Mouse (Mus musculus) neural tube, embryonic 14.5 days (tissue): ENCODE measurements around the gene Jakmip3. TPM values are rescaled to one million over a fixed set of nuclear protein-coding genes. Genes with fewer than 3 reads are reported as not detected.

Experiments
- ATAC-seq: fragments of 200-750 bp; cut with Nextera tagmentation; 2 replicates; pipeline ENCODE4 v1.8.0; 2017; ENCODE audit warnings: low read depth, mild to moderate bottlenecking, moderate TSS enrichment, moderate library complexity
- H3K27ac ChIP-seq: fragments of 300-500 bp; sonication (generic); 2 replicates; pipeline ENCODE4 v1.5.1; 2014; ENCODE audit warnings: low read depth, mild to moderate bottlenecking, control low read depth, low read length, moderate library complexity, mixed read lengths
- H3K27me3 ChIP-seq: fragments of 300-500 bp; sonication (generic); 2 replicates; pipeline ENCODE4 v1.6.1; 2014; ENCODE audit warnings: low read length; ENCODE audit not compliant: control insufficient read depth, insufficient read depth
- H3K36me3 ChIP-seq: fragments of 300-500 bp; sonication (generic); 2 replicates; pipeline ENCODE4 v1.6.1; 2014; ENCODE audit warnings: low read length, mixed read lengths; ENCODE audit not compliant: control insufficient read depth, insufficient read depth
- H3K4me1 ChIP-seq: fragments of 300-500 bp; sonication (generic); 2 replicates; pipeline ENCODE4 v1.6.1; 2014; ENCODE audit warnings: low read length; ENCODE audit not compliant: control insufficient read depth, insufficient read depth
- H3K4me2 ChIP-seq: fragments of 300-500 bp; sonication (generic); 2 replicates; pipeline ENCODE4 v1.6.1; 2014; ENCODE audit warnings: mild to moderate bottlenecking, low read depth, low read length, control low read depth
- H3K4me3 ChIP-seq: fragments of 300-500 bp; sonication (generic); 2 replicates; pipeline ENCODE4 v1.5.1; 2014; ENCODE audit warnings: low read depth, low read length, control low read depth, mixed read lengths
- H3K9ac ChIP-seq: fragments of 300-500 bp; sonication (generic); replicated peaks from 2 replicates; pipeline ENCODE4 v1.6.1; 2014; ENCODE audit warnings: low read depth, mild to moderate bottlenecking, control low read depth, low read length, mixed read lengths
- H3K9me3 ChIP-seq: fragments of 300-500 bp; sonication (generic); 2 replicates; pipeline ENCODE4 v1.6.1; 2016; ENCODE audit warnings: low read length; ENCODE audit not compliant: control insufficient read depth
- WGBS: fragments of 180-500 bp; shearing (Covaris S2); extraction: QIAGEN DNeasy Blood & Tissue Kit; methylation state at CpG from one replicate; pipeline ENCODE4 v1.1.7; 2014; 5-methylcytosine and 5-hydroxymethylcytosine counted together
- polyA plus RNA-seq: library from polyadenylated mRNA; unstranded; fragments of >200 nt; fragmentation: Nextera tagmentation; extraction: Ambion mirVana; gene quantifications from 2 replicates; pipeline ENCODE4 v1.2.1, GENCODE M21; 2014

Jakmip3 gene
- 10.1 and 15.0 TPM in 2 replicates for polyA plus RNA-seq

DNA sequence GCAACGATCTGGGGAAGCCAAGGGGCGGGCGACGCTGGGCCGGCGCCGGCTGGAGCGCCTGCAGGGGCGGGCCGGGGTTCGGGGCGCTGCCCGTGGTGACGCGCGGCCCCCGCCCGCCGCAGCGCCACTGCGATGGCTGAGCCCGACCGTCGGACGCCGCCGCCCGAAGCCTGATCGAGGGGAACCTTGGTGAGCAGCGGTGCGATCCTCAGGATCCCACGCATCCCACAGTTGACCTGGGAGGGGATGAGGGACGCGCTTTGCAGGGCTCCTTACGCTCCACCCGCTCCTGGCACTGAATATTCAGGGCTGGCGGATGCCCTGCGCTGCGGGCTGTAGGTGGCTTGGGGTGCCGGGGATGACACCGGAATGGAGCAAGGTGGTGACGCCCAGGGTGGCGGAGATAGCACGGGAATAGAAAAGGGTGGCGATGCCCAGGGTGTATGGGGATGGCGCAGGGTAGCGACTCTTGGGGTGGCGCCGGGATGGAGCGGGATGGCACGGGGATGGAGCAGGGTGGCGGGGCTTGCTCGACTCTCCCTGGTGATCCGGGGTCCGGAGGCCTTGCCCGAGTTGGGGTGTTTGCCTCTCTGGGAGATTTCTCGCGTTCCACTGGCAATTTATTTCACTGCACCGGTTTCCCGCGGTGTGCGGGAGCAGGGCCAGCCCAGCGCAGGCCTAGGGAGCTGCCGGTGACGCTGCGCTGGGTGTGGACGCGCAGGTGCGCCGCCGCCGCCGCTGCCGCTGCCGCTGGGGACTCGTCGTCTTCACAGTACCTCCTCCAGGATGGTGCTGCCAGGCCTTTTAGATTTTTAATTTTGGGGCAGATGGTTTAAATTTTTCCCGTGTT, at the start of gene Jakmip3:
Gene Jakmip3 (plus strand): TSS at position 119 of the 850 bp plus-strand sequence.
- under 1% methylated on average over 78 of the region's 78 CpGs for WGBS
- no peaks in the 10 kb centered on the region for H3K36me3 ChIP-seq
- ATAC-seq: peak; percentile 73
- H3K9ac ChIP-seq: peak within 1 kb of the TSS; percentile 68
- peaks cover 32% of the 10 kb centered on the region for H3K27me3 ChIP-seq
- H3K4me1 ChIP-seq: no peaks in the 10 kb centered on the region
- peak within 1 kb of the TSS; percentile 54 for H3K4me3 ChIP-seq
- H3K9me3 ChIP-seq: no peaks in the 10 kb centered on the region
- H3K27ac ChIP-seq: peak within 1 kb of the TSS; percentile 82
- peak within 1 kb of the TSS; percentile 85 for H3K4me2 ChIP-seq

DNA sequence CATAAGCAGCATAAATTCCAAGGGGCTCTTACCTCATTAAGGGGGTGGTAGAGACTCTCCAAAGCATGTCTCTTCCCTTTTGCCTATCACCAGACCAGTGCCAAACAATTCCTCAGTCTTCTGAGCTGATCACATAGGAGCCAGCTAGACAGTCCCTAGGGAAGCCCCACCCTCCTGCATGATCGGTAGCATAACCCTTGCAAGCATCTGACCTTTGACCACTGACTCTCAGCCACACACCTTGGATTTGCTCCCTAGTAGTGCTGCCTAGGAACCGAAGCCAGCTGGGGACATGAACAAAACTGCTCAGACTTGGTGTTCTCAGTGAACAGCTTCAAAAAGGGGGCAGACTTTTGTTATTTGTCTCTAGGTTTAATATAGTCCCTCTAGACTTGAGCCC, 42.4 kb upstream of the Jakmip3 start:
- H3K27me3 ChIP-seq: no peaks in the 10 kb centered on the region
- H3K4me2 ChIP-seq: no peak overlapping the region
- no peak for ATAC-seq
- no peak overlapping the region for H3K27ac ChIP-seq
- H3K4me1 ChIP-seq: no peaks in the 10 kb centered on the region
- H3K4me3 ChIP-seq: no peak overlapping the region
- WGBS: 87% methylated on average over 2 of the region's 2 CpGs
- no peaks in the 10 kb centered on the region for H3K9me3 ChIP-seq
- H3K9ac ChIP-seq: no peak overlapping the region
- peaks cover 10% of the 10 kb centered on the region; the same call in 1 of the 2 replicates for H3K36me3 ChIP-seq

DNA sequence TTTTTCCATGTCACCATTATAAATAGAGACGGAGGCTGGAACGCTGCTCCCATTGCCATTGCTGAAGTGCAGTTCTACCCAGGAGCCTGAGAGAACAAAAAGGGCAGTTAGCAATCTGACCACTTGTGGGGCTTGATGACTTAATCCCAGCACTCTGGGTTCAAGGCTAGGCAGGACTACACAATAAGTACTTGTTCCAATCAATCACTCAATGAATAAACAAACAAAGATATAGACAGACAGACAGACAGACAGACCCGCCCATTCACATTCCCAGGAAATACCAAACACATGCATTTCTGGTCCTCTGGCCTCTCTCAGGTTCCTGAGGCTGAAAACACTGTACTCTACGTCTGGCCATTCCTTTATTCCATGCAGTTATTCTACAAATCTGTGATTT, 41.8 kb upstream of the Jakmip3 start:
- no peaks in the 10 kb centered on the region for H3K27me3 ChIP-seq

DNA sequence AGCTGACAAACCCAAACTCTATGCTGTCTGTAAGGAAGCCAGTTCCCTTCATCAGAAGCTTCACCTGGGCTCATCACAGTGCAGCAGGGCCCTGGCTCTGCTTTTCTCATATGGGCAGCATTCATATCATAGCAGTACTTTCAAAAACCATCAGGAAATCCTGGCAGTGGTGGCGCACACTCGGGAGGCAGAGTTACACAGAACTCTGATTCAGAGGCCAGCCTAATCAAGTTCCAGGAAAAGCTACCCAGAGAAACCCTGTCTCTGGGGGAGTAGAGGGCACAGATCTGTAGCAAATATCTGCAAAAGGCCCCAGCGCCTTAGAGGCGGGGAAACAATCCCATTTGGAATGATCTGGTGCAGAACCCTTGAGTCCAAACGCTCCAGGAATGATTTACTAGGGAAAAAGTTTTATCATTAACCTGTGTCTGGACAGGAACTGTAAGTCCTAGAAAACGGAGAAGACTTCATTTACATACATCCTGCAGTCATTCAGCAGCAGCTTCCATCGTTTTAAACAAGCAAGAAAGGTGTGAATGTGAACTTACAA, 36.6 kb upstream of the Jakmip3 start:
- no peaks in the 10 kb centered on the region for H3K9me3 ChIP-seq
- H3K36me3 ChIP-seq: no peaks in the 10 kb centered on the region
- H3K9ac ChIP-seq: no peak overlapping the region
- ATAC-seq: no peak
- no peak overlapping the region for H3K4me2 ChIP-seq
- no peaks in the 10 kb centered on the region for H3K27me3 ChIP-seq
- H3K4me1 ChIP-seq: peaks cover 7% of the 10 kb centered on the region; the same call in 1 of the 2 replicates
- WGBS: 80% methylated on average over 7 of the region's 7 CpGs
- H3K27ac ChIP-seq: no peak overlapping the region
- no peak overlapping the region for H3K4me3 ChIP-seq

More for the DNA sequence above, 41.8 kb upstream of the Jakmip3 start:
- no peak overlapping the region for H3K27ac ChIP-seq
- H3K9ac ChIP-seq: no peak overlapping the region
- WGBS: 90% methylated on average over 4 of the region's 4 CpGs
- H3K36me3 ChIP-seq: 0 out of 2 replicates have a peak, but pooled peaks cover 6% of the 10 kb centered on the region
- H3K4me3 ChIP-seq: no peak overlapping the region
- no peaks in the 10 kb centered on the region for H3K4me1 ChIP-seq
- H3K4me2 ChIP-seq: no peak overlapping the region
- no peaks in the 10 kb centered on the region for H3K9me3 ChIP-seq
- ATAC-seq: no peak

DNA sequence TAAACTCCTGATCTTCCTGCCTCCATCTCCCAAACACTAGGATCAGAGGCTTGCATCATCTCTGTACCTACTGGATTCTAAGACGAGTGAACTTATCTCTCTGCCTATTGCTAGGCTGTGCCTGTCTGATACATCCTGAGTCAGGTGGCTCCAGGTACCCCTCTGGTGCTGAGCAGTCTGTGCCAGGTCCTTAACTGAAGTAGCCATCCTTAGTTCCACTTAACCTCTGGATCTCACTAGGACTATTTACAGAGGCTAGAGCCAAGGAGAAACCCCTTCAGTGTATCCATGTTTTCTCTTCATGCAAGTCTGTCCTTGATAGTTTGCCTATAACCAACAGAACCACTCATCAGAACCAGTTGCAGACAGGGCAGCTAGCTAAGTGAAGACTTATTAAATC, 34.1 kb upstream of the Jakmip3 start:
- H3K27ac ChIP-seq: no peak overlapping the region
- no peaks in the 10 kb centered on the region for H3K9me3 ChIP-seq
- no peak overlapping the region for H3K9ac ChIP-seq
- no peak overlapping the region for H3K4me3 ChIP-seq
- peaks cover 7% of the 10 kb centered on the region; the same call in 1 of the 2 replicates for H3K4me1 ChIP-seq
- H3K4me2 ChIP-seq: peak overlapping the region; percentile 32; the same call in 1 of the 2 replicates
- ATAC-seq: no peak
- WGBS: 94% methylated on average over 1 of the region's 1 CpGs
- no peaks in the 10 kb centered on the region for H3K27me3 ChIP-seq
- H3K36me3 ChIP-seq: no peaks in the 10 kb centered on the region

DNA sequence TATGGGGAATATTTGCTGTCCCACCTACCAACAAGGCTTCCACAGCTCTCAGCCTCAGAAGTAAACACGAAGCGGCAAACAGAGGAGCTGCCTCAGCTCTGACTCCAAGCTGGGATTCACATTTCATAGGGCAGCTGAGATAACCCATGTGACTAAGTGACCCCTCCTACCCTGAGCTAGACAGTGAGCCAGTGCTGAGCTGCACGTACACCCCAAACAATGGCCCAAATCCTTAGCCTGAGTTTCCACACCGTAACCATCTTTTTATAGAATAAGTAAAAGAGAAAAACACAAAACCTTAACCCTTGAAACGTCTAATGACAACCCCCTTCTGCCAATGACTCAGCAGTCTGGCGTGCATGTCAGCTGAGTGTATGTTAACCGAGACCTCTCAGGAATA, 33.5 kb upstream of the Jakmip3 start:
- H3K4me3 ChIP-seq: no peak overlapping the region; the same call in 1 of the 2 replicates
- WGBS: 13% methylated on average over 7 of the region's 7 CpGs
- peaks cover 7% of the 10 kb centered on the region; the same call in 1 of the 2 replicates for H3K4me1 ChIP-seq
- H3K9me3 ChIP-seq: no peaks in the 10 kb centered on the region
- H3K27me3 ChIP-seq: no peaks in the 10 kb centered on the region
- H3K9ac ChIP-seq: 0 out of 2 replicates have a peak overlapping the region, but pooled peaks have one; percentile 1
- no peak for ATAC-seq
- H3K27ac ChIP-seq: no peak overlapping the region
- H3K4me2 ChIP-seq: peak overlapping the region; percentile 32; the same call in 1 of the 2 replicates
- no peaks in the 10 kb centered on the region for H3K36me3 ChIP-seq

DNA sequence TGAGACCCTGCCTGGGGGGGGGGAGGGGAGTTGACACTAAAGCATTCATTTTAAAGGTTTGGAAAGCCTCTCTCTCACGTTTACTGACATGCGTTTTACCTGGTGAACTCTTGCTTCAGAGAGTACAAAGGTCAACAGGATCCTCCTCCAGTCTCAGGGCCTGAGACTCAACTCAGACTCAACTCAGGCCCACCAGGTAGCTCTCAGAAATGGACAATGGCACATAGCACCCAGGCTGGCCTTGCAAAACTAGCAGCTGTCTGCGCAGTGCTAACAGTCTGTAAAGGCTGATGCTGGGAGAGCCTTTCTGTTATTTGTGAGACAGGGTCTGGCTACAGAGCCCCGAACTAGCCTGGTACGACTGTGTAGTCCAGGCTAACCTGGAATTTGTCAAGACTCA, 32.6 kb upstream of the Jakmip3 start:
- no peak overlapping the region for H3K9ac ChIP-seq
- H3K4me3 ChIP-seq: no peak overlapping the region
- 64% methylated on average over 5 of the region's 5 CpGs for WGBS

DNA sequence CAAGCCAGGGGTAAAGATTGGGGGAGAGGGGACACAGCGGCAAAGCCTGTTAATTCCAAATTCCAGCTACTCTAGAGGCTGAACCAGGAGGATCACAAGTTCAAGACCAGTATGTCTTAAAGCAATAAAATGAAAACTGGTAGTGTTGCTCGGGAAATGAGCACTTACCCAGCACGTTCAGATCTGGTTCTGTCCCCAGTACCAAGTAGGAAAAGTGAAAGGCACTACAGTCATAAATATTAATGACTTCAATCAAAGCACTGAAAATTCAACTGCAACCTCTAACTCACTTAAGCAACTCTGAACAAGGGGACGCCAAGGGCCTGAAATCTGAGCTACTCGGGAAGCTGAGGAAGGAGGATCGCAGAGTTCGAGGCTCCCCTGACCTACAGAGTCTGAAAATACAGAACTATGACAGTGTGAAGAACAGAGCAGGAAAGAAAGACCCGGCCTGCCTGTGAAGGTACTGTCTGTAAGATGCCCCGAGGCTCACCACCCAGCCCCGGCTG, 31.7 kb upstream of the Jakmip3 start:
- Histone ChIP-seq H3K27me3 (no peaks in the 10 kb centered on the region), H3K9me3 (no peaks in the 10 kb centered on the region), H3K4me1 (peaks cover 7% of the 10 kb centered on the region; the same call in 1 of the 2 replicates), H3K27ac (peak overlapping the region; percentile 58; the same call in 1 of the 2 replicates), H3K36me3 (no peaks in the 10 kb centered on the region), H3K4me3 (peak overlapping the region; percentile 49), H3K4me2 (peak overlapping the region; percentile 75), H3K9ac (peak overlapping the region; percentile 64)
- 5% methylated on average over 10 of the region's 10 CpGs for WGBS
- ATAC-seq: no peak

More for the DNA sequence above, 32.6 kb upstream of the Jakmip3 start:
- Histone ChIP-seq H3K9me3 (no peaks in the 10 kb centered on the region), H3K4me2 (peak overlapping the region; percentile 75; the same call in 1 of the 2 replicates), H3K36me3 (no peaks in the 10 kb centered on the region), H3K27me3 (no peaks in the 10 kb centered on the region), H3K27ac (no peak overlapping the region), H3K4me1 (peaks cover 7% of the 10 kb centered on the region; the same call in 1 of the 2 replicates)
- ATAC-seq: no peak
